Mouse (Mus musculus) heart, postnatal 4 days (tissue): ENCODE measurements at regions not wholly inside any gene's neighbourhood (a gene's known extent, or its start where the extent isn't known, plus 50 kb on each side); places are given as distances from the start of the nearest gene placed in this dataset.
"Not testable (repeated sequence)": the region's sequence is repeated elsewhere in the genome, so short reads cannot be mapped to it uniquely, and the experiment has no call there.

Experiments
- DNase-seq: peaks from one replicate; pipeline ENCODE4 v3.0.0; 2021

DNA sequence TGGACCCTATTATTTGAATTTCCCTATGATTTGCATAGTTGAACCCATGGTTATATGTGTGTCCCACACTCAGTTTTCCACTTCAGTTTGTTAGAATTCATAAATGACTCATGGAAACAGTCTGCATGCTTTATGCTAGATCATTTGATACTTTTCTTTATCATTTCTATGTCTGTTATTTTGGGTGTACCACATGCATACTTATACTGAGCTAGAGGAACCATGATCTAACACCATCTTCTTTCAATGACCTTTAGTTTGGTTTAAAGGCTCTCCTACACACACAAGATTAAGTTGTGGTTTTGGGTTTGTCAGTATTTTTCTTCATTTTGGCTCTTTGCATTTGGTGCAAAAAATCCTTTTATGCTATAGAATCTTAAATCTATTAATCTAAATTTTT lies 375.2 kb downstream of the Ets1 start:
- no peak for DNase-seq

DNA sequence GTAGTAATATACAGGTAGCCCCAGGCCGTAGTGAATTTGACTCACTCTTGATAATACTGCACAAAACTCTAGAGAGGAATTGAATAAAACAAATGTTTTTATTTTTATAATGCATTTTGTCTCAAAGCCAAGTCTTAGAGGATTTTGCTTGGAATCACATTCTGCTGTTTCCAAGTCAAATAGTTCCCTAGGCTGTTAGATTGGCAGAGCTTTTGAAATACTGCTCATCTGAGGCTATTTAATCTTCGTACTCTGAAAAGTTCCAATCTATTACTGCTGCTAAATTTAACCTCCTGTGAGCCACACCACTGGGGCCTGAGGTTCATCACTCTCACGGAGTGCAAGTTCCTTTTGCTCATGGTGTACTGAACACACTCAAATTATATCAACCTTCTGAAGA lies 399.4 kb downstream of the Ets1 start:
- no peak for DNase-seq

DNA sequence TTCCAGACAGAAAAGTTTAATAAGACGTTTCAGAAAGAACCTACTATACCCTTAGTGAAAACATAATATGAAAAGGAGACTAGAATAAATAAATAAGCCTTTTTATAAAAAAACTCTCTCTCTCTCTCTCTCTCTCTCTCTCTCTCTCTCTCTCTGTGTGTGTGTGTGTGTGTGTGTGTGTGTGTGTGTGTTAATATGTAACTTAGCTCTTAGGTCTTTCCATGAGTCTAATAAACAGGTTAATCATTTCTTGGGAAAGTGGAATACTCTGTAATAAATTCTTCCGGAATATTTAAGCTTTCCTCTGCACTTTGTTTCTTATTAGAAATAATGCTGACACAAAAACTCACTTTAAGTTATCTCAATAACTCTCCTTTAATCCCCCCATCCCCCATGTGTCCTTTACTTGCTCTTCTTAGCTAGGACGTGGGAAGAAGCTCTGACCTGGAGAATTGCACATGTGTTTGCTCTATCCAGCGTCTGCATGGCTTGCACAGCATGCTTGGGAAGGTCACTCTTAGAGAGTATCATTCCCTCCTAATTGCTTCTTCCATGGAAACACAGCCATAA lies 403.3 kb downstream of the Ets1 start:
- no peak for DNase-seq

DNA sequence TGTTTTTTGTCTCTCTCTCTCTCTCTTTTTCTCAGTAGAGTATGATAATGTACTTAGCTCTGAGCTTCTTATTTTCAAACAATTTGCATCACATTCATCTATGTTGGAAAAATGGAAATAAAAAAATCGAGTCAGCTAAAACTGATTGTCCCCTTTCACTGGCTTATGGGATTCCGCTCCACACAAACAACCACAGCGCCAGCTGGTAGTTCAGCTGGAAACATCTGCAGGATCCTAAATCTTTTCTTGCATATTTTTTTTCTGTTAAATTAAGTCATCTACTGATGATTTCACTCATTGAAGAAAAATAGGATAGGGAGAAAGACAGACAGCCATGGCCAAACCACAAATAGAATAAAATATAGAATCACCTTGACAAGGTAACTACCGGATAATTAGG lies 414.8 kb downstream of the Ets1 start:
- peak; percentile 12 for DNase-seq

DNA sequence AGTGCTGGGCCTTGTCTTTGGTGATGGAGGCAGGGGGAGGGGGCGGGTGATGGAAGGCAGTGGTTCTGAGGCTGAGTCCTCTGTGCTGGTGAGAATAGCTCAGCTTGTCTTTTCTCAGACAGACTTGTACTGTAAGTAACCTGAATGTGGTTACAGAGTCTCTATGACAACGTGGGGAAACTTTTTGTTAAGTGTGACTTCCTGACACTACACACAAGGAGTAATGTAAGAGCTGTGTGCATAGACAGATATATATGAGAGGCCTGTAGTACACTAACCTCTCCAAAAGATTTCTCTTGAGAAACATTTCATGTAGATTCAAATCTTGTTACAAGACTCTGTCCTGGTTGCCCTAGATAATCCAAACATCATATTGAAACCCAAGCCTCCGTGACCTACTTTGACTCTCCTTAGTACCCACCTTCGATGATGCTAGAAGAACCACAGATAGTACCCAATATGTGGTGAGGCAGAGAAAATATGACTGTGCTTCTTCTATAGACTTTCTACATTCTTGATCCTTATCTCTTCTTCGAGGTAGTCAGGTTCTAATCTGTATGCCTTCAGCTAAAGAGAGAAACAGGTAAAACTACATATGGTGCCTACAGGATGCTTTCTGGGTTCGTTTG lies 424.7 kb downstream of the Ets1 start:
- no peak for DNase-seq

DNA sequence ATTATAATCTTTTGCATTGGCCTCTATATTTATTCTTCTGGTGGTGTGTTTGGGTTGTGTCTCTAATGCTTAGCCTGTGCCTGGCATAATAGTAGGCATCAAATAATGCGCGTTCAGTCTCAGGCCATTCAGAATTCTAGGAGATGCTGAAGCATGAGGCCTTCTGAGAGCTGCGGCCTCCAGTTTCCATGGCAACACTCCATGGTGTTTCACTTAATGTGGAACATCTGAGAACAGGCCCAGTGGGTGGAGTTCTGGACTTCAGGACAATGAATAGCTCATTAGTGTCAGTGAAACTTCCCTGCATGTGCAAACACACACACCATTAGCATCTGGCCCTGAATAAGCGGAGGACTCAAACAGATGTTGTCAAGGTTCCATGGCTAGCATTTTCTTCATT lies 426.5 kb downstream of the Ets1 start:
- DNase-seq, result peak; percentile 25

DNA sequence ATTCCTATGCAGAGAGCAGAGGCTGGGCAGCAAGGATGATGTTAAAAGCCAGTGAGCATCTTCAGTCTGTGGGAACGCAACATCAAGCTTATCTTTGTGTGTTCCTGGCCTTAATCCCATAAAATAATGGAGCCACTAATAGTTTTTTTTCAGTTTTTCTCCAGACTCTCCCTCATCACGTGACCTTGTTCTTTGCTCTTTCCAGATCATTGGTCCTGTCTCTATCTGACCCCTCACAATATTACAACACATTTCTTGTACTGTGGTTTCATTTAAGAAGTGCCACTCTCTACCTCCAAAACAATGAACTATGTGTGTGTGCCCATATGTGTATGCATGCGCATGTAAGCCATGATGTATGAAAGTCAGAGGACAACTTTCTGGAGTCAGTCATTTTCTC lies 429.3 kb downstream of the Ets1 start:
- no peak for DNase-seq

DNA sequence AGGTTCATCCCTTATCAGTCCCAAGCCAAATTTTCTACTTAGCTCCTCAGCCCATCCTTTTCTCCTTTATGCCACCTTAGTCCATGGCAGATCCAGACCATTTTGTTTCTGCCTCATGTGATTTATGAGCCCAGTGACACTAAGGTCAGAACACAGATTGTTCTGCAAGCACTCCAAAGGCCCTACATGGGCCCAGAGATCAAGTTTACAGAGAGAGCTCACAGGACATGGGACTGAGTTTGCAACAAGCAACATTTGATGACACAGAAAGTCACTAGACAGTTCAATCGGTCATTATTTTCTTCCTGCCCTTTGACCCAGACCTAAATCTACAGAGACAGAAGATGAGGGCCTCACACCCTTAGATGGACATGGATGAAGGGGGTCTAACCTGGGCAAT lies 431.5 kb downstream of the Ets1 start:
- DNase-seq, result no peak

DNA sequence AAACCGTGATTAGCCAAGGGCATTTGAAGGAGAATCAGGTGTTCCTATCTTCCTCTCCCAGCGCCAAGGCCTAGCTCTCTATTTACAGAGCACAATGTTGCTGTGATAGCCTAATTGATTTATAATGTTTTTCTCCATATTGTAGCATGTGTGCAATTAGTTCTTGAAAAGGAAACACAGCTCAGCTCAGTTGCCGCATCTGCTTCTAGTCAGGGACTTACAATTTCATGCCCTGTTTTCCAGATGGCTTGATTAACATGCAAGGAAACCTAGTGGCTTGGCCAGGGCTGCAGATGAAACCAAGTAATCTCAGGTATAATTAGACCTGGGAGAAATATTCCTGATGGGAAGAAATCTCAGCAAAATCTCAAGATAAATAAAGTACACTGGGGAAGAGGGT lies 434.1 kb downstream of the Ets1 start:
- no peak for DNase-seq

DNA sequence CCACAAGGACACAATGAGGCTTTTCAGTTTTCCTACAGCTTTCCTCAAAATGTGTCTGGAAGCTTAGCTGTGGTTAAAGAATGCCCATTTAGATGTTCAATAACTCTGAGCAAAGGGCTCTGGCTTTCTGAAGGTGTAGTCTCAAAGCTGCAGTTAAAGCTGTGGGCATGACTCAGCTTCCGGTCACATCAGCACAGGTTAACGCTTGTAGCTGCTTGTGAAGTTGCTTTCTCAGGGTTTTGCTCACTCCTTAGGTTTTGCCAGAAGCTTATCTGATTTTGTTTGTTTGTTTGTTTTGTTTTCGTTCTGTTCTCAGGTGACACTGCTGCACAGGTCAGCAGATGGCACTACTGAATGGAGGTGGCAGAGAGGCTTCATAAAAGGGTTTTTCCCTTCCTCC lies 444.2 kb downstream of the Ets1 start:
- DNase-seq, result no peak

DNA sequence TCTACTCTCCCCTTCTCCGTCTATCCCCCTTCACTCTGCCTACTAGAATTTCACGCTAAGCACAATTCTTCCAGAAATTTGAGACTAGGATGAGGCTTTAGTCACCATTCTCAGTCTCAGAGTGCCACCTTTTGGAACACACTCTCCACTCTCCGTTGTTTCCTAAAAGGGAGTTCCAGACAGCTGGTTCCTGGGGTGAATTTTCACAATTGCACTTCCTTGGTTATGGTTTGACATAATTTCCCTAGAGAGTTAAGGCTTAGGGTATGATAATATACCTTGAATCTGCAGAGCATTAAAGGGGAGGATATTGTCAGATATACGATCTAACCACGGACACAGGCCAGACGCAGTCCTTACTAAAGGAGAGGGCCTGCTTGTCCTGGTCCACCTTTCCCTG lies 444.8 kb downstream of the Ets1 start:
- DNase-seq, result peak; percentile 47

DNA sequence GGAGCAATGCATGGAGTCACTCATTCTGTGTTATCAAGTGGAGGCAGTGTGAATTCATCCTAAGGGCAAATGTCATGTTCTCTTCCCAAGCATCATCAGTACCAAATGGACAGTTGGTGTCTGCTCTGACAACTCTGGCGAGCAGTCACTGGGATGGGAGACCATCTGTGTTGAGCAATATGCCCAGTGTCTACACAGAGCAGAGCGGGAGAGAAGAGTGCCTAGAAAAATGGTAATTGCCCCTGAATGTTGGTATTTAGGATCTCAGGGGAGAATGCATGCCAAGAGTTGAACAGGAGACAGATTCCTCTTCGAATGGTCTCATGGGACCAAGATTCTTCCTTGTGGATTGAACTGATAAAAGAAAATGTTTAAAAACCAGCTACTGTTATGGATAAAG lies 454.0 kb downstream of the Ets1 start:
- no peak for DNase-seq

DNA sequence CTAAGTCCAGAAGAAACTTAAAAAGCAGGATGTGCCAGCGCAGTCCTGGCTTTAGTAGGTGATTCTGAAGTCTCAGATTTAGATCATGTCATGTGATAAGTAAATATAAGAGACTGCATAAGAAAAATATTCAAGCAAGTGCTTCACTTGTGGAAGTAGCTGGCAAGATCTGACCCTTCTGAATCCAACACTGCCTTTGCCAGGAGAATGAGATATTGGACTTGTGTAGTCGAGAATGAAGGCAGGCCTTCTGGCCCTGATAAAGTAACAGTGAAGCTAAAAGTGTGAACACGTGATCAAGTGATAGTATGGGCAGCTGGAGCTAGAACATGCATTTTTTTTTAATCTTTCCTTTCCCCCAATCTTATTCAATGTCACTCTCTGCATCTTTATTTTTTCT lies 455.6 kb downstream of the Ets1 start:
- no peak for DNase-seq

DNA sequence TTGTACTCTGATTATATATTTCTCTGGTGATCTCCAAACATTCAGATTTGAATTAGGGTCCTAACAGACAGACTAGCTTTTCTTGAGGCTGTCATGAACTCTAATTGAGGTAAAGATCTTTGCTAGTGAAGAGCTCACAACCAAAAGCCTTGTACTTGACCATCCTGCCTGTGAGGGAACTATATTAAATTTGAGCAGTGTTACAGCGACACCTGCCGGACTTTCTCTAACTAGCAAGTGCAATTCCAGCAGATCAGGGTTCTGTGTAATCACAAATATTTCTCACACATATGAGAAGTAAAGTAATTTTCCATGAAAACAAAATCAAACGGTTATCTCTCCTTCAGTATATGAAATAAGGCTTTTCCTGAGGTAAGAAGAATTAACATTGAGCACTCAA lies 459.6 kb downstream of the Ets1 start:
- peak; percentile 80 for DNase-seq

DNA sequence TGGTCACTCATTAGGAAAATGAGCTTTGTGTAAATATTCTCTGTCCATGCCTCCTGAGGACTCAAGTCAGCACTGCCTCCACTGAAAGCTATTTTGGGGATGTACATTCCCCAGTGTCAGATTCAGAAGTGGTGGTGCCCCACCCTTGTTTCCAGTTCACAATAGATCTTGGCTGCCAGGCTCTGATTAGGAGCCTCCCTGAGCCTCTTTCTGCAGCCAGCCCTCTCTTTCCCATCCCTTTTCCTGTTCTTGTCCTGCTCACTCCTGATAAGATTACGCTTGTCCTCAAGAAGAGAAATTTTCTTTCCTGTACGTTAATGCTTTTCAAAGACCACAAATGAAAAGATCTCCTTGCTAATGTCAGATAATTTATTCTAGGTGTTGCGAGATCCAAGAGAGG lies 465.2 kb downstream of the Ets1 start:
- DNase-seq, result peak; percentile 13

DNA sequence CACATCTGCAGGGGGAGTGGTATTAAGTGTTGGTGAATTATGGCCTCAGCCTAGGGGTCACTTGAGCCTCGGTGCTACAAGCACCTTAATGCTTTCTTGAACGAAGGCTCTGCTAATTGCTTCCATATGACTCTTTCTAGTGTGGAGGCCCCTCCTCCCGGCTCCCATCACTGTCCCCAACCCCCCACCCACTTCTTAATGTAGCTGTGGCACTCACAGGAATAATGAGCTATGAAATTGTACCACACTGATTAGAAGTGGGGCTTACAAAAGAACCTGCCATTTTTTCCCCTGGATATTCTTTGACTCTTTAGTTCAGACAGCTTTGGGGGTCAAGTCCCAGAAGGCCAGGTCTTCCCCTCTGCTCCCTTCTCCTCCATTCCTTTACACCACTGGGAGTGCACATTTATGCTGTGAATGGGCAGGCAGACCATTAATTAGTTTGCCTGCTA lies 468.6 kb downstream of the Ets1 start:
- no peak for DNase-seq

DNA sequence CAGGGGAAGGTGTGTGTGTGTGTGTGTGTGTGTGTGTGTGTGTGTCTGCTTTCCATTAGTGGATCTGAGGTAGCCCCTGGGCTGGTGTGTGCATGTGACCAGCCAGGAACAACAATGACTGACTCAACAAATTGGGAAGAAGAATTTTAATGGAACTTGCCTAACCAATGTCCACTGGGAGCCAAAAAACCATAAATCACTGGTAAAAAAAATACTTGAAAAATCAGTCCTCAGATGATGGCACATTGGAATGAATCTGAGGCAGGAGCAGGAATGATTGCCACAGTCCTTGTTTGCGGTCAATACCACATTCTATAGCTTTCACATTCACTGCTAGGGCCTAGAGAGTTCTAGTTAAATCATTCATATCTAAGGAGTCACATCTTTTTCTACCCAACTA lies 487.8 kb downstream of the Ets1 start:
- DNase-seq, result no peak

DNA sequence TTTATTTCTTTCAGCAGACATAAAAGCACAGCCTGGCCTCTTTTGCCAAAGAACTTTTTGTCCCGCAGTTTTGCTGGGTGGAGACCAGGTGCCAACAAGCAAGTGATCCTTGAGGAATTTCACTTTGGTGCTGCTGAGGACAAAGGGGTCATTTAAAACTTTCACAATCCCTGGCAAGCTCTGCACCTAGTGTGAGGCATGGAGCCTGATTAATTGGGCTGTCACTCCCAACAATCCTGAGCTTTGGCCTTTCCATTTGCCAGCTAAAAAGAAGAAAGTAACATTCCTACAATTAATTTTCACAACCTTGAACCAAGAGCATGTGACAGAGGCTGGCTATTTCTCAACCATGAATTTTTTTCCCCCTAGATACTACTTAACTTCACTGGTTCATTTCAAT lies 516.2 kb downstream of the Ets1 start:
- DNase-seq, result no peak

DNA sequence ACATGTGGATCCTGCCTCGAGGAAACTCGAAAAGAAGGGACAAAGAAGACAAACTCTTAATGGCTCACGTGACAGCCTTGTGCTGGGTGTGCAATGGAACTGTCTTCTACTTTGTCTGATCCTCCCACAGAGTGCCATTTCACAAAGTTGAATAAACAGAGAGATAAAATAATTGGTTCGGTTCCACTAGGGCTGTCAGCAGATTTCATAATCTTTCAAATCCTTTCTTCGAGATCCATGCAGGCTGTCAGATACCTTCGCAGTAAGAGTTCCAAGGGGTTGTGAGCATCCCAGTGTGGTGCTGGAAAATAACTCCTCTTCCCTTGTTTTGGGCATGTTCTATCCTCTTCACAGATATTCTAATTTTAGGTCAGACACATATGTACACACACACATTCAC lies 532.1 kb downstream of the Ets1 start:
- DNase-seq, result no peak

DNA sequence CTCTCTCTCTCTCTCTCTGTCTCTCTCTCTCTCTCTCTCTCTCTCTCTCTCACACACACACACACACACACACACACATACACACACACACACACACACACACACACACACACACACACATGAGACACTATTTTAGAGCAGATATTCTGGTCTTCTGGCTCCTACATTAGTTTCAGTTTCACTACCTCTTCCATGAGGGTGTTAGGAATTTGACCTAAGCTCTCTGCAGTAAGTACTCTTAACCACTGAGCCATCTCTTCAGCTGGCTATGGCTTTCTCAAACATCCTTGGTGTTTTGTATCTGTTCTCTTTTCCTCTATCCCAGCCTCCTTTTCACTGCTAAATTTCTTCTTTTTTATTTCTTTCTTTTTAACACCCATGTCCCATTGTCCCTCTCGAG lies 533.1 kb downstream of the Ets1 start:
- not testable (repeated sequence) for DNase-seq

DNA sequence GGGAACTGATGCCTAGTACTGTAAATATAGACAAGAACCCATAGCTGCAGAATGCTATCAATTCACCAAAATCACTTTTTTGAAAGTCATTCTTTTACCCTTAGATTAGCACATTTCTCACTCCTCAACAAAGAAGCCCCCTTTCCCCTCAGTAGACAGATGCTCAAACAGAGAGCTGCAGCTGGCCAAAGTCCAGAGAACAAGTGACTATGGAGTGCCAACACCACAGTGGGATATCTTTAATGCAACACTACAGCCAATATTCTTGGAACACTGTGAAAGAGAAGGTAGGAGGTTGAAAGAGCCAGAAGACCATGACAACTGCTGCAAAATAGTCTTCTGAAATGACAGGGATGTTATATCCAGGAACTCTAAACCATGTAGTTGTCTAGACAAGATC lies 544.0 kb downstream of the Ets1 start:
- no peak for DNase-seq

DNA sequence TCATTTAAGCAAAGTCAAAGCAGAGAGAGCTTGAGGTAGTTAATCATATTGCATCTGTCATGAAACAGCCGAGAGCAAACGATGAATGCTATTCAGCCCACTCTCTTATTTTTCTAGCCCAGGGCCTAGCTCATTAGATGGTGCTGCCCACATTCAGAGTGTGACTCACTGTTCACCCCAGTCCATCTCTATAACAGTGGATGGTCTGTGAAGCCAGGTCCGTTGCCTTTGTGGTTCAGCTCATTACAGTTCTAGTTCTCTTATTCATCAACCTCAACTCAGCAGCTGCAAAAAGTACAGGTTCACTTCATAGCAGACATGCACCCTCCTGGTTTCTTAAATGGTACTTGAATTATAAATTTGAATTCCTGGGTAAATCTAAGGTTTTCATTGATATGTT lies 551.2 kb downstream of the Ets1 start:
- no peak for DNase-seq

DNA sequence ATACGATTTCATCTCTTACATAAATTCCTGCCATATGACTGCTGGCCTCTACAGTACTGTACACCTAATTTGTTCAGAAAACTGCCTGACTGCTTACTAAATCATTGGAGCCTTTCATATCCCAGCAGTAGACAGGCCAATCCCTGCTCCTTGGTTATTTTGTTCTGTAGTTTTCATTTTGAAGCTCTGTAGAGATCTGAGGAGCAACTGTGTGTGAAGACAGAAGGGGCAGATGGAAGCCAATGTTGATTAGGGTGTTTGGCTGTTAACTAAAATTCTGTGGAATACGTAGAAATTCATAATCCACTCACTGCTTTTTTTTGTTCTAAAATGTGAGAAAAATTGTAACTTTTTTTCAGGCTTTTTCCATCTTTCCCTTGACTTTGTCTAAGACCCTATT lies 573.1 kb downstream of the Ets1 start:
- DNase-seq, result no peak

DNA sequence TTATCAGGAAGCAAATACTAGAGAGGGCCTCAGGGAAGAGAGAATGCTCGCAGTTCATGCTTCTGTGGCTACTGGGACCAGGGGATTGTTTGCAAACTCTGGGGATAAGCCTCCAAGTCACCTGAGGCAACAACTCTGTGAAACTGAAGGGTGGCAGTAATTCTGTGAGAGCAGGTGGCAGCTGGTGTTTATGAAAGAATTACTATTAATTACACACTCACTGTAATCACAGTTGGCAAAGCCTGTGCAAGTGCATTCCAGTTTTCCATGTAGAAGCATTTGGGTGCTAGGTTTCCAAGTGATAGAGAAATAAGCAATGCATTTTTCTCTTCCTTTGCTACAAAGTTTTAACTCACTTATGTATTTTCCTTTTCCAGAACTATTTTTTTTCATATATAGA lies 578.5 kb downstream of the Ets1 start:
- no peak for DNase-seq

DNA sequence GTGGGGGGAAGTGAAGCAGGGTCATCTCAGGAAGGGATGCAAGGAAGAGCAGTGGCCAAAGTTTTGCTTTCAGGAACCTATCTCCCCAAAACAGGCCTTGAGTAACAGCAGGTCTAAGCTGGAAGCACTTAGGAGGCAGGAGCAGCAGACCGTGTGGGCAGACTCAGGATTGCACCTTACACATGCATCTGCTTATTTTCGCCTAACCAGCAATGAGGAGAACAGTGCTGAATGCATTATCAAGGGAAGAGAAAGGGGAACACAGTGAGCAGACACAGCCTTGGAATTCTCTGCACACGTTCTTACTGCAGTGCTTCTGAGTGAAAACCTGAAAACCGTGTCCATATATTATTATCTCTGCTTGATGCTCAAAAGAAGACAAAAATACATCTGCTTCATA lies 585.0 kb downstream of the Ets1 start:
- no peak for DNase-seq
